Mouse (Mus musculus): ENCODE results near the gene Chl1. TPM values are rescaled to one million over a fixed set of nuclear protein-coding genes. Genes with fewer than 3 reads are reported as not detected.

Gene Chl1
- polyA plus RNA-seq, 1 experiment from 2014 or later = 7.1 TPM

GRCm38 (mm10) chr6:103612626-103613025, 102.2 kb downstream of the Chl1 start:
- H3K27me3 ChIP-seq (ENCODE audit: control insufficient read depth, insufficient read depth, low read length) = no peaks in the 10 kb centered on the region
- H3K9ac ChIP-seq (ENCODE audit: low read length) = no peak overlapping the region
- ATAC-seq (ENCODE audit: low FRiP score) (no peak), DNase-seq (ENCODE audit: low spot score, missing footprints) (peak; percentile 62)
- H3K4me1 ChIP-seq (ENCODE audit: control insufficient read depth, insufficient read depth, low read length) = no peaks in the 10 kb centered on the region
- no peaks in the 10 kb centered on the region for H3K36me3 ChIP-seq (ENCODE audit: control insufficient read depth, insufficient read depth, low read length)
- H3K27ac ChIP-seq (ENCODE audit: low read depth, low read length) = no peak overlapping the region
- no peak overlapping the region for H3K4me3 ChIP-seq (ENCODE audit: low read depth, low read length)
- H3K4me2 ChIP-seq = no peak overlapping the region
- H3K9me3 ChIP-seq (ENCODE audit: control insufficient read depth, low read length) = no peaks in the 10 kb centered on the region
- 94% methylated on average over 3 of the region's 3 CpGs for WGBS

- Histone ChIP-seq H3K4me3 (ENCODE audit: low read depth, low read length) (no peak overlapping the region), H3K27me3 (ENCODE audit: control insufficient read depth, insufficient read depth, low read length) (no peaks in the 10 kb centered on the region; the same call in 1 of the 2 replicates), H3K36me3 (ENCODE audit: control insufficient read depth, insufficient read depth, low read length) (no peaks in the 10 kb centered on the region), H3K27ac (ENCODE audit: low read depth, low read length) (no peak overlapping the region), H3K9me3 (ENCODE audit: control insufficient read depth, low read length) (no peaks in the 10 kb centered on the region), H3K9ac (ENCODE audit: low read length) (no peak overlapping the region), H3K4me1 (ENCODE audit: control insufficient read depth, insufficient read depth, low read length) (no peaks in the 10 kb centered on the region), H3K4me2 (no peak overlapping the region)
- no peak for ATAC-seq (ENCODE audit: low FRiP score)
- WGBS = 93% methylated on average over 3 of the region's 3 CpGs
- peak; percentile 61 for DNase-seq (ENCODE audit: low spot score, missing footprints)
Measured at GRCm38 (mm10) chr6:103613714-103614113, 103.3 kb downstream of the Chl1 start.

DNA sequence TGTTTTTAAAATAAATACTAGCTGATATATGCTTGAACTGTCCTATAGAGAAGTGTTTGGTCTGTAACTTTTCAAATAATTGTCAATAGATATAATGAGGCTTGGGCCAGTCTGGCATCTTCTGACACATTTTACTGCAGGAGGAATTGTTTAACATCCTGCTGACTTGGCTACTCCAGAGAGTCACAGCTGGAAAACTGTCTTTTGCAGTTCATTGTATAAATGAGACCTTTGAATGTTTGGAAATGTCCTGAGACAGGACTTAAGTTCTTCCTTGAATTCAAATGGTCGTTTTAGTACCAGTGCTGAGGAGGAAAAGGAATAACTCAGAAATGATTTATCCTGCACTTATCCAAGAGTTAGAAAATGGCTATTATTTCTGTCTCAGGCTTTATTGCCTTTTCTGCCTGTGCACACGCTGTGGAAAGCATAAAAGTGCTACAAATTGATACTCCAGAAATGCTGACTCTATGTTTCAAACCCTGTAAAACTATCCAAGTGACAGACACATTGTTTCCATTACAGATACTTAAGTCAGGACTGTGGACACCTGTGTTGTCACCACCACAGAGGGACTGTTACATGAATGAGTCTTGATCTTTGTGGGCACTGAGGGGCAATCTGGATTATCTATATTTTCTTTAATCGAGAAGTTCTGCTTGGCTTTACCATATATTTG, 105.7 kb downstream of the Chl1 start:
- Histone ChIP-seq H3K36me3 (ENCODE audit: control insufficient read depth, insufficient read depth, low read length) (no peaks in the 10 kb centered on the region), H3K9me3 (ENCODE audit: control insufficient read depth, low read length) (no peaks in the 10 kb centered on the region), H3K4me2 (no peak overlapping the region), H3K4me3 (ENCODE audit: low read depth, low read length) (no peak overlapping the region), H3K27me3 (ENCODE audit: control insufficient read depth, insufficient read depth, low read length) (no peaks in the 10 kb centered on the region; the same call in 1 of the 2 replicates), H3K4me1 (ENCODE audit: control insufficient read depth, insufficient read depth, low read length) (no peaks in the 10 kb centered on the region), H3K9ac (ENCODE audit: low read length) (no peak overlapping the region), H3K27ac (ENCODE audit: low read depth, low read length) (no peak overlapping the region)
- 57% methylated on average over 3 of the region's 3 CpGs for WGBS
- ATAC-seq (ENCODE audit: low FRiP score) (no peak), DNase-seq (ENCODE audit: low spot score, missing footprints) (peak; percentile 81)

DNA sequence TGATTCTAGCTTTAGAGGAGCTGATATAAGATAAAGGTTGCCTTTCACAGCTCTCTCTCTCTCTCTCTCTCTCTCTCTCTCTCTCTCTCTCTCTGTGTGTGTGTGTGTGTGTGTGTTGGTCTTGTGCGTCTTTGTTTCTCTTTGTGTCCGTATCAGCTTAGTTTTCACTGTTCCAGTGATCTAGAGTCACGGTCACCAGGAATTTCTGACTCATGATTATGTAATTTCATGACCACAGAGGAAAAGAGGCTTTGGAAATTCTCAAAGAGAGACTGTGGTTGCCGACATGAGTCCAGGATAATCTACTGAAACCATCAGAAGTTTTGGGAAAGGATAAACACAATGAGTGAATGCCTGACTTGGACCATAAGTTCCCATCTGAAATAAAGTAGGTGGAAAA, 110.5 kb downstream of the Chl1 start:
- DNase-seq (ENCODE audit: low spot score, missing footprints) (peak; percentile 81), ATAC-seq (ENCODE audit: low FRiP score) (no peak)
- H3K27me3 ChIP-seq (ENCODE audit: control insufficient read depth, insufficient read depth, low read length) = no peaks in the 10 kb centered on the region; the same call in 1 of the 2 replicates
- no peaks in the 10 kb centered on the region for H3K9me3 ChIP-seq (ENCODE audit: control insufficient read depth, low read length)
- no peak overlapping the region for H3K4me3 ChIP-seq (ENCODE audit: low read depth, low read length)
- no peak overlapping the region for H3K9ac ChIP-seq (ENCODE audit: low read length)
- H3K4me2 ChIP-seq = no peak overlapping the region
- peaks cover 2% of the 10 kb centered on the region; the same call in 1 of the 2 replicates for H3K4me1 ChIP-seq (ENCODE audit: control insufficient read depth, insufficient read depth, low read length)
- no peaks in the 10 kb centered on the region for H3K36me3 ChIP-seq (ENCODE audit: control insufficient read depth, insufficient read depth, low read length)
- WGBS = 56% methylated on average over 4 of the region's 4 CpGs
- H3K27ac ChIP-seq (ENCODE audit: low read depth, low read length) = no peak overlapping the region

DNA sequence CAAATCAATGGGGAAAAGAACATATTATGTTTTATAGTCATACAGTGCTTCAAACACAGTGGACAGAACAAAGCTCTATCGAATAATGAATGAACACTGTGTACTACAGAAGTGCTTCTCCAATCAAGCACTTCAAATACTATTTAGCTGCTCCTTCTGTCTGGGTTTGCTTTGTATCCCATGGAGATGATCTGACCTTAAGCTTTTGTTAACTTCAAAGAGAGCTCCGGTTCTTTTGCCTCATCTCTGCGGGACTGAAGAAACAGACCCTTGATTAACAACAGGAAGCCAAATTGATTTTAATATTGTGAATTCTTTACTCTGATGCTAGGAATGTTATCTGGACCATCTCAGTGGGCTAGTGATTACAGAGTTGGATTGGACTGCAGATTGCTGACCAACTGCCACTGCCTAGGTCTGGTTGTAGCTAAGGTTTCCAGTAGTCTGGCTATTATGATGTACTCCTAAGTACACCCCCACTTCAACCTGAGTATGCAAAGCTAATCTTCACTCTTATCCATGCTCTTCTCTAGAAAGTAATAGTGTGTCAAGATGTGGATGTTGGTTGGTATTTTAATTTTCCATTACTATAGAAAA, 111.8 kb downstream of the Chl1 start:
- Histone ChIP-seq H3K4me1 (ENCODE audit: control insufficient read depth, insufficient read depth, low read length) (peaks cover 2% of the 10 kb centered on the region; the same call in 1 of the 2 replicates), H3K36me3 (ENCODE audit: control insufficient read depth, insufficient read depth, low read length) (no peaks in the 10 kb centered on the region), H3K27me3 (ENCODE audit: control insufficient read depth, insufficient read depth, low read length) (no peaks in the 10 kb centered on the region; the same call in 1 of the 2 replicates), H3K9me3 (ENCODE audit: control insufficient read depth, low read length) (no peaks in the 10 kb centered on the region), H3K4me3 (ENCODE audit: low read depth, low read length) (no peak overlapping the region), H3K27ac (ENCODE audit: low read depth, low read length) (no peak overlapping the region), H3K9ac (ENCODE audit: low read length) (no peak overlapping the region), H3K4me2 (no peak overlapping the region)
- WGBS = 4% methylated on average over 3 of the region's 3 CpGs
- peak; percentile 85 for DNase-seq (ENCODE audit: low spot score, missing footprints)
- peak; percentile 79 for ATAC-seq (ENCODE audit: low FRiP score)

DNA sequence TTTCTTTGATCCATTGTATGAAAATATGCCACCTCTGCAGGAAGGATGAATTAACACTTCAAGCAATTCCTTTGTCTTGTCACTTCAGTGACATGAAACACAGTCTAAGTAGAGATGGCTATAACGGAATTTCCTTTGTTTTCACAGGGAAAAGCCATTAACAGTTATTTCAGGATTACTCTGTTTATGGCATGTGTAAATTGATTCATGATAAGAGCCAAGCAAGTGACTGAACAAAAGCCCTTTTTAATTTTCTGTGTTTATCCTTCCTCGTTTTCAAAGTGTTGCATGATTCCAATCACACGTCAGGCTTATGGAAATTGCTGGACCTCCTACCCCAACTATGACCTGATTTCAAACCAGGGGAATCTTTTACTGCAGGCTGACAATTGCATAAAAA, 122.5 kb downstream of the Chl1 start:
- Histone ChIP-seq H3K9ac (ENCODE audit: low read length) (no peak overlapping the region), H3K27me3 (ENCODE audit: control insufficient read depth, insufficient read depth, low read length) (no peaks in the 10 kb centered on the region), H3K27ac (ENCODE audit: low read depth, low read length) (no peak overlapping the region), H3K4me2 (no peak overlapping the region), H3K4me3 (ENCODE audit: low read depth, low read length) (no peak overlapping the region), H3K4me1 (ENCODE audit: control insufficient read depth, insufficient read depth, low read length) (no peaks in the 10 kb centered on the region), H3K36me3 (ENCODE audit: control insufficient read depth, insufficient read depth, low read length) (no peaks in the 10 kb centered on the region), H3K9me3 (ENCODE audit: control insufficient read depth, low read length) (no peaks in the 10 kb centered on the region)
- WGBS = 41% methylated on average over 3 of the region's 3 CpGs
- DNase-seq (ENCODE audit: low spot score, missing footprints) (no peak), ATAC-seq (ENCODE audit: low FRiP score) (no peak)

- Histone ChIP-seq H3K4me1 (ENCODE audit: control insufficient read depth, insufficient read depth, low read length) (no peaks in the 10 kb centered on the region), H3K9me3 (ENCODE audit: control insufficient read depth, low read length) (no peaks in the 10 kb centered on the region), H3K4me2 (no peak overlapping the region), H3K27me3 (ENCODE audit: control insufficient read depth, insufficient read depth, low read length) (no peaks in the 10 kb centered on the region), H3K27ac (ENCODE audit: low read depth, low read length) (no peak overlapping the region), H3K36me3 (ENCODE audit: control insufficient read depth, insufficient read depth, low read length) (no peaks in the 10 kb centered on the region), H3K9ac (ENCODE audit: low read length) (no peak overlapping the region), H3K4me3 (ENCODE audit: low read depth, low read length) (no peak overlapping the region)
- ATAC-seq (ENCODE audit: low FRiP score) (peak; percentile 50; the same call in 1 of the 2 replicates), DNase-seq (ENCODE audit: low spot score, missing footprints) (no peak)
- 46% methylated on average over 1 of the region's 1 CpGs for WGBS
Measured at GRCm38 (mm10) chr6:103656778-103657177, 146.4 kb downstream of the Chl1 start.

DNA sequence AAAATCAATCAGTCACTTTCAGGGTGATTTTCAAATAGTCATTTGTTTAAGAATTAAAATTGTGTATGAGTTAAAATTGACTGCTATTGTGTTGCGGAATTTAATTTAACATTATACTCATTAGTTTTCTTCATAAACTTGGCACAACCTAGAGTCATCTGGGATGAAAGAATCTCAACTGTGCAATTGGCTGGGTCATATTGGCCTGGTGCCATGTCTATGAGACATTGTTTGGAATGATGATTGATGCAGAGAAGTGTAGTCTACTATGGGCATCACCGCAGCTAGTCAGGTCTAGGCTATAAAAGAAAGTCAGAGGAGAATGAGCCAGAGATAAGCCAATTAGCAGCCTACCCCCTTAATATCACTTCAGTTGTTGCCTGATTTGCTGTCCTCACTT, 148.8 kb downstream of the Chl1 start:
- DNase-seq (ENCODE audit: low spot score, missing footprints) (no peak), ATAC-seq (ENCODE audit: low FRiP score) (no peak)
- Histone ChIP-seq H3K4me3 (ENCODE audit: low read depth, low read length) (no peak overlapping the region), H3K9ac (ENCODE audit: low read length) (no peak overlapping the region), H3K27ac (ENCODE audit: low read depth, low read length) (no peak overlapping the region), H3K27me3 (ENCODE audit: control insufficient read depth, insufficient read depth, low read length) (no peaks in the 10 kb centered on the region), H3K36me3 (ENCODE audit: control insufficient read depth, insufficient read depth, low read length) (no peaks in the 10 kb centered on the region), H3K4me2 (no peak overlapping the region), H3K9me3 (ENCODE audit: control insufficient read depth, low read length) (no peaks in the 10 kb centered on the region), H3K4me1 (ENCODE audit: control insufficient read depth, insufficient read depth, low read length) (no peaks in the 10 kb centered on the region)
- WGBS = 93% methylated on average over 2 of the region's 2 CpGs

DNA sequence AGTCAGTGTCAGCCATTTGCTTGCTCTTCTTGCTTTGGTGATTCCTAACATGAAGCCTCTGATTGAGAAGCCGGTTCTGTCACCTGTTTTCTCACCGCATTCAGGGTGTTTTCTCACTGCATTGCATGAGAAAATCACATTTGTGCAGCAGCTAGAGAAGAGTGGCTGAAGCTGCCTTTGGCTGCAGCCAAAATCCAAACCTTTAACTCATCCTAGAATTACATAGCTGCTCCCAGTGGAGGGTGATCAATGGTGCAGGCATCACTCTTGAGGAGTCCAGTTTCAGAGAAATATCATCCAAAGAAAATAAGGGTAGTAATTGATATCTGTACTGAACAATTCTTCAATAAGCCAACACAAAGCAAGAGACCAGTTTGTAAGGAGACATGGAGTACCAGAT, 154.8 kb downstream of the Chl1 start:
- Histone ChIP-seq H3K4me3 (ENCODE audit: low read depth, low read length) (no peak overlapping the region), H3K27me3 (ENCODE audit: control insufficient read depth, insufficient read depth, low read length) (no peaks in the 10 kb centered on the region), H3K27ac (ENCODE audit: low read depth, low read length) (no peak overlapping the region), H3K9ac (ENCODE audit: low read length) (no peak overlapping the region), H3K4me2 (no peak overlapping the region), H3K36me3 (ENCODE audit: control insufficient read depth, insufficient read depth, low read length) (no peaks in the 10 kb centered on the region), H3K4me1 (ENCODE audit: control insufficient read depth, insufficient read depth, low read length) (no peaks in the 10 kb centered on the region), H3K9me3 (ENCODE audit: control insufficient read depth, low read length) (no peaks in the 10 kb centered on the region)
- 95% methylated on average over 2 of the region's 2 CpGs for WGBS
- DNase-seq (ENCODE audit: low spot score, missing footprints) = no peak
- ATAC-seq (ENCODE audit: low FRiP score) = no peak

Measured in midbrain, embryonic 11.5 days (tissue).